Comparison of ENCODE assay signal across 32 mouse cellular contexts in genomic region chr11:68957971-68958370, GRCm38 (mm10). TPM values are rescaled to one million over a fixed set of nuclear protein-coding genes. Genes with fewer than 3 reads are reported as not detected.
DNase-seq lines count a peak whose midpoint lies in the region; ATAC-seq and TF ChIP-seq lines count a peak whose summit lies in the region.
"Had no signal": no experiment of that assay in that cellular context is flagged by ENCODE, and none has a peak within 500 bp of the region (broad histone marks: within the 10 kb centered on the region; RNA-seq: fewer than 3 reads in every experiment).

No protein-coding gene starts in this region.

- TF ChIP-seq EP300 in lung, postnatal 0 days (IDR thresholded peaks at IDR 0.05) = no peak

- WGBS in heart, embryonic 12.5 days = 74% methylated on average over 1 of the region's 1 CpGs
- WGBS in kidney, embryonic 15.5 days = 65% methylated on average over 1 of the region's 1 CpGs
- WGBS in lung, postnatal 0 days = 100% methylated on average over 1 of the region's 1 CpGs

- H3K27me3 ChIP-seq in heart, embryonic 12.5 days (replicated peaks) = peaks cover 33% of the 10 kb centered on the region
- H3K27me3 ChIP-seq in kidney, embryonic 15.5 days = peaks cover 22% of the 10 kb centered on the region
- peaks cover 4% of the 10 kb centered on the region; the same call in 1 of the 2 replicates for H3K27me3 ChIP-seq in lung, postnatal 0 days (replicated peaks; ENCODE audit: insufficient read depth, low read length)

- peak overlapping the region; percentile 44; the same call in 1 of the 2 replicates for H3K4me3 ChIP-seq in heart, embryonic 12.5 days
- peak overlapping the region; percentile 44; the same call in 1 of the 2 replicates for H3K4me3 ChIP-seq in kidney, embryonic 15.5 days (replicated peaks)
- H3K4me3 ChIP-seq in lung, postnatal 0 days (ENCODE audit: low read depth, low read length) = no peak overlapping the region
- H3K4me3 ChIP-seq: hindbrain, embryonic 13.5 days; layer of hippocampus, adult 2 months; left cerebral cortex, adult 2 months; liver, embryonic 15.5 days; megakaryocyte, embryonic 14.5 days; midbrain, embryonic 13.5 days had no signal

- no peak for DNase-seq in heart, adult 9 months (ENCODE audit: low spot score in 2 of 2)
- no peak for DNase-seq in kidney, adult 18-20 months
- DNase-seq in lung, postnatal 0 days (ENCODE audit: low spot score) = no peak
- no peak for DNase-seq in lung, postnatal 14 days
- DNase-seq: adrenal gland, adult 8-10 months; B cell, adult 2 months; cerebellum, adult 9-11 months; embryo, embryonic 11 days; gastrocnemius, postnatal 36 days; right cerebral cortex, postnatal 4 days; thymus, adult 18-20 months; thymus, postnatal 25 days had no signal

- no peak overlapping the region for H3K27ac ChIP-seq in heart, embryonic 12.5 days (ENCODE audit: poor library complexity, severe bottlenecking)
- H3K27ac ChIP-seq in kidney, embryonic 15.5 days = no peak overlapping the region
- H3K27ac ChIP-seq in lung, postnatal 0 days (ENCODE audit: low read length) = 0 out of 2 replicates have a peak overlapping the region, but pooled peaks have one; percentile 79
- H3K27ac ChIP-seq: hindbrain, embryonic 13.5 days; layer of hippocampus, adult 2 months; left cerebral cortex, adult 2 months; limb, embryonic 12.5 days; liver, embryonic 15.5 days; midbrain, embryonic 13.5 days; neural tube, embryonic 13.5 days; stomach, postnatal 0 days had no signal

- TF ChIP-seq CTCF in lung, postnatal 0 days (IDR thresholded peaks at IDR 0.05) = no peak

- H3K4me2 ChIP-seq in heart, embryonic 12.5 days = peak overlapping the region; percentile 76; the same call in 1 of the 2 replicates
- H3K4me2 ChIP-seq in kidney, embryonic 15.5 days = peak overlapping the region; percentile 76
- H3K4me2 ChIP-seq in lung, postnatal 0 days (replicated peaks; ENCODE audit: low read depth, low read length) = no peak overlapping the region
- H3K4me2 ChIP-seq: hindbrain, embryonic 13.5 days; liver, embryonic 15.5 days; midbrain, embryonic 13.5 days had no signal

- H3K36me3 ChIP-seq in heart, embryonic 12.5 days = no peaks in the 10 kb centered on the region
- H3K36me3 ChIP-seq in kidney, embryonic 15.5 days = no peaks in the 10 kb centered on the region
- no peaks in the 10 kb centered on the region for H3K36me3 ChIP-seq in lung, postnatal 0 days (ENCODE audit: insufficient read depth, low read length)
- H3K36me3 ChIP-seq: embryonic facial prominence, embryonic 12.5 days; G1E; hindbrain, embryonic 13.5 days; limb, embryonic 12.5 days; liver, embryonic 15.5 days; midbrain, embryonic 13.5 days; neural tube, embryonic 13.5 days had no signal

- no peak overlapping the region for H3K9ac ChIP-seq in heart, embryonic 12.5 days
- H3K9ac ChIP-seq in kidney, embryonic 15.5 days = no peak overlapping the region
- H3K9ac ChIP-seq in lung, postnatal 0 days (replicated peaks; ENCODE audit: low read depth) = no peak overlapping the region
- H3K9ac ChIP-seq: embryonic facial prominence, embryonic 12.5 days; hindbrain, embryonic 13.5 days; limb, embryonic 12.5 days; liver, embryonic 15.5 days; midbrain, embryonic 13.5 days had no signal

- no peak for ATAC-seq in heart, embryonic 12.5 days (ENCODE audit: insufficient number of reproducible peaks, low FRiP score)
- ATAC-seq in kidney, embryonic 15.5 days (replicated peaks; ENCODE audit: low FRiP score) = no peak
- ATAC-seq in lung, postnatal 0 days = no peak
- no peak for ATAC-seq in megakaryocyte-erythroid progenitor cell, adult 5-6 weeks (replicated peaks; ENCODE audit: low FRiP score, low TSS enrichment, poor library complexity, severe bottlenecking)
- ATAC-seq: forebrain, embryonic 14.5 days; intestine, embryonic 16.5 days; midbrain, embryonic 13.5 days had no signal

- peaks cover 33% of the 10 kb centered on the region for H3K4me1 ChIP-seq in heart, embryonic 12.5 days (replicated peaks)
- H3K4me1 ChIP-seq in kidney, embryonic 15.5 days = peaks cover 38% of the 10 kb centered on the region
- 0 out of 2 replicates have a peak, but pooled peaks cover 2% of the 10 kb centered on the region for H3K4me1 ChIP-seq in lung, postnatal 0 days (ENCODE audit: insufficient read depth, low read depth, low read length)
- H3K4me1 ChIP-seq: liver, embryonic 15.5 days had no signal

- H3K9me3 ChIP-seq in heart, embryonic 12.5 days (replicated peaks) = no peaks in the 10 kb centered on the region
- no peaks in the 10 kb centered on the region for H3K9me3 ChIP-seq in kidney, embryonic 15.5 days (replicated peaks)
- H3K9me3 ChIP-seq in lung, postnatal 0 days (ENCODE audit: low read length) = no peaks in the 10 kb centered on the region
- H3K9me3 ChIP-seq: embryonic facial prominence, embryonic 12.5 days; G1E; hindbrain, embryonic 13.5 days; limb, embryonic 12.5 days; liver, embryonic 15.5 days; megakaryocyte, embryonic 14.5 days; midbrain, embryonic 13.5 days; neural tube, embryonic 13.5 days had no signal

RNA-seq across cellular contexts. Expression of gene Arhgef15, which starts 0.7 kb away (rescaled TPM):
- polyA plus RNA-seq in heart, embryonic 12.5 days (2016; fragmentation: Nextera tagmentation; extraction: Ambion mirVana) = 13.3 TPM in 2 replicates
- polyA plus RNA-seq in kidney, embryonic 15.5 days (2015; fragmentation: Nextera tagmentation; extraction: Ambion mirVana) = 15.8 and 19.6 TPM in 2 replicates
- polyA plus RNA-seq in lung, postnatal 0 days (2015; fragmentation: Nextera tagmentation; extraction: Ambion mirVana) = 24.2 and 30.7 TPM in 2 replicates
- total RNA-seq in megakaryocyte-erythroid progenitor cell, adult 5-6 weeks (2014; fragmentation: Nextera tagmentation) = not detected in 2 replicates
- total RNA-seq in megakaryocyte-erythroid progenitor cell, adult 5-6 weeks (2017) = not detected in 2 replicates
- polyA plus RNA-seq: G1E had no signal

RNA-seq across cellular contexts. Expression of gene Slc25a35, which starts 10.0 kb away (rescaled TPM):
- 1.4 and 2.2 TPM in 2 replicates for polyA plus RNA-seq in heart, embryonic 12.5 days (2016; fragmentation: Nextera tagmentation; extraction: Ambion mirVana)
- polyA plus RNA-seq in kidney, embryonic 15.5 days (2015; fragmentation: Nextera tagmentation; extraction: Ambion mirVana) = 4.8 and 5.0 TPM in 2 replicates
- 4.3 and 5.5 TPM in 2 replicates for polyA plus RNA-seq in lung, postnatal 0 days (2015; fragmentation: Nextera tagmentation; extraction: Ambion mirVana)
- 2.6 and 3.6 TPM in 2 replicates for total RNA-seq in megakaryocyte-erythroid progenitor cell, adult 5-6 weeks (2014; fragmentation: Nextera tagmentation)
- total RNA-seq in megakaryocyte-erythroid progenitor cell, adult 5-6 weeks (2017) = 1.1 and 4.5 TPM in 2 replicates

RNA-seq across cellular contexts. Expression of gene Rangrf, which starts 17.0 kb away (rescaled TPM):
- 64.3 and 67.5 TPM in 2 replicates for polyA plus RNA-seq in heart, embryonic 12.5 days (2016; fragmentation: Nextera tagmentation; extraction: Ambion mirVana)
- polyA plus RNA-seq in kidney, embryonic 15.5 days (2015; fragmentation: Nextera tagmentation; extraction: Ambion mirVana) = 63.4 and 67.7 TPM in 2 replicates
- polyA plus RNA-seq in lung, postnatal 0 days (2015; fragmentation: Nextera tagmentation; extraction: Ambion mirVana) = 16.0 and 18.3 TPM in 2 replicates
- total RNA-seq in megakaryocyte-erythroid progenitor cell, adult 5-6 weeks (2014; fragmentation: Nextera tagmentation) = 240 and 254 TPM in 2 replicates
- total RNA-seq in megakaryocyte-erythroid progenitor cell, adult 5-6 weeks (2017) = 69.1 and 104 TPM in 2 replicates

RNA-seq across cellular contexts. Expression of gene Odf4, which starts 31.1 kb away (rescaled TPM):
- not detected in 2 replicates for polyA plus RNA-seq in heart, embryonic 12.5 days (2016; fragmentation: Nextera tagmentation; extraction: Ambion mirVana)
- polyA plus RNA-seq in kidney, embryonic 15.5 days (2015; fragmentation: Nextera tagmentation; extraction: Ambion mirVana) = not detected in 2 replicates
- not detected in 2 replicates for polyA plus RNA-seq in lung, postnatal 0 days (2015; fragmentation: Nextera tagmentation; extraction: Ambion mirVana)
- total RNA-seq in megakaryocyte-erythroid progenitor cell, adult 5-6 weeks (2014; fragmentation: Nextera tagmentation) = not detected in 2 replicates
- total RNA-seq in megakaryocyte-erythroid progenitor cell, adult 5-6 weeks (2017) = not detected in 2 replicates
- total RNA-seq: G1E; gastrocnemius, postnatal 36 days; heart, postnatal 25 days; layer of hippocampus, adult 2 months; liver, adult 2 months had no signal
- polyA plus RNA-seq: embryonic facial prominence, embryonic 12.5 days; forebrain, embryonic 14.5 days; G1E; intestine, embryonic 16.5 days; kidney, embryonic 14.5 days; limb, embryonic 12.5 days; liver, adult 2 months; liver, embryonic 15.5 days; spleen, adult 2 months; stomach, postnatal 0 days had no signal

RNA-seq across cellular contexts. Expression of gene Pfas, which starts 50.3 kb away (rescaled TPM):
- polyA plus RNA-seq in heart, embryonic 12.5 days (2016; fragmentation: Nextera tagmentation; extraction: Ambion mirVana) = 20.7 and 21.5 TPM in 2 replicates
- 43.9 and 45.9 TPM in 2 replicates for polyA plus RNA-seq in kidney, embryonic 15.5 days (2015; fragmentation: Nextera tagmentation; extraction: Ambion mirVana)
- 7.0 and 9.0 TPM in 2 replicates for polyA plus RNA-seq in lung, postnatal 0 days (2015; fragmentation: Nextera tagmentation; extraction: Ambion mirVana)
- 101 and 128 TPM in 2 replicates for total RNA-seq in megakaryocyte-erythroid progenitor cell, adult 5-6 weeks (2014; fragmentation: Nextera tagmentation)
- 53.9 and 77.9 TPM in 2 replicates for total RNA-seq in megakaryocyte-erythroid progenitor cell, adult 5-6 weeks (2017)
